Mouse (Mus musculus) forebrain, postnatal 0 days (tissue): ENCODE data around the gene Ubl5. TPM values are rescaled to one million over a fixed set of nuclear protein-coding genes. Genes with fewer than 3 reads are reported as not detected.
A peak's percentile ranks its signal among the peaks of the same experiment; 100 is the strongest.

Experiments used
- ATAC-seq: fragments of 200-750 bp; cut with Nextera tagmentation; 2 replicates; pipeline ENCODE4 v1.8.0; 2017; ENCODE audit warnings: mild to moderate bottlenecking, moderate library complexity
- DNase-seq: peaks from one replicate; pipeline ENCODE4 v3.0.0-alpha.2; 2015
- H3K27ac ChIP-seq: fragments of 300-500 bp; sonication (generic); 2 replicates; pipeline ENCODE4 v1.5.1; 2014; ENCODE audit warnings: low read depth, mild to moderate bottlenecking, antibody characterized with exemption, low read length, moderate library complexity, mixed read lengths
- H3K27me3 ChIP-seq: fragments of 300-500 bp; sonication (generic); 2 replicates; pipeline ENCODE4 v1.6.1; 2014; ENCODE audit warnings: mild to moderate bottlenecking, low read length, mixed read lengths; ENCODE audit not compliant: insufficient read depth
- H3K36me3 ChIP-seq: fragments of 300-500 bp; sonication (generic); 2 replicates; pipeline ENCODE4 v1.6.1; 2014; ENCODE audit warnings: mild to moderate bottlenecking, moderate library complexity; ENCODE audit not compliant: insufficient read depth
- H3K4me1 ChIP-seq: fragments of 300-500 bp; sonication (generic); 2 replicates; pipeline ENCODE4 v1.6.1; 2014; ENCODE audit warnings: antibody characterized with exemption; ENCODE audit not compliant: insufficient read depth
- H3K4me2 ChIP-seq: fragments of 300-500 bp; sonication (generic); 2 replicates; pipeline ENCODE4 v1.6.1; 2014; ENCODE audit warnings: low read depth, mild to moderate bottlenecking, moderate library complexity
- H3K4me3 ChIP-seq: fragments of 300-500 bp; sonication (generic); 2 replicates; pipeline ENCODE4 v1.5.1; 2014; ENCODE audit warnings: low read depth, low read length, mixed read lengths
- H3K9ac ChIP-seq: fragments of 300-500 bp; sonication (generic); 2 replicates; pipeline ENCODE4 v1.6.1; 2014; ENCODE audit warnings: mild to moderate bottlenecking
- H3K9me3 ChIP-seq: fragments of 300-500 bp; sonication (generic); 2 replicates; pipeline ENCODE4 v1.6.1; 2016; ENCODE audit warnings: low read length
- CTCF ChIP-seq: sonication (generic); IDR thresholded peaks from 2 replicates; pipeline ENCODE4 v1.5.1; 2016; ENCODE audit warnings: antibody characterized with exemption, control low read depth, low read depth
- WGBS: fragments of 180-500 bp; shearing (Covaris S2); extraction: QIAGEN DNeasy Blood & Tissue Kit; methylation state at CpG from one replicate; pipeline ENCODE4 v1.1.7; 2014; 5-methylcytosine and 5-hydroxymethylcytosine counted together
- polyA plus RNA-seq: library from polyadenylated mRNA; unstranded; fragments of >200 nt; fragmentation: Nextera tagmentation; extraction: Ambion mirVana; gene quantifications from 2 replicates; pipeline ENCODE4 v1.2.1, GENCODE M21; 2015
- total RNA-seq: library from RNA; depleted of rRNA; stranded (reverse); fragments of >200 nt; gene quantifications from 2 replicates; pipeline ENCODE4 v1.2.3, GENCODE M21; 2014

Ubl5 gene
- total and polyA plus RNA-seq, 2 experiments from 2014 or later = 166 to 533 TPM

GRCm38 (mm10) chr9:20653859-20654258 lies 11.2 kb downstream of the Ubl5 start:
- Histone ChIP-seq H3K27me3 (no peaks in the 10 kb centered on the region), H3K4me2 (no peak overlapping the region), H3K9me3 (no peaks in the 10 kb centered on the region), H3K4me3 (no peak overlapping the region), H3K36me3 (peaks cover 44% of the 10 kb centered on the region), H3K4me1 (peaks cover 15% of the 10 kb centered on the region), H3K9ac (no peak overlapping the region), H3K27ac (no peak overlapping the region)
- no peak; the same call in 1 of the 2 replicates for TF ChIP-seq CTCF
- ATAC-seq = no peak
- no peak for DNase-seq
- 87% methylated on average over 3 of the region's 3 CpGs for WGBS

DNA sequence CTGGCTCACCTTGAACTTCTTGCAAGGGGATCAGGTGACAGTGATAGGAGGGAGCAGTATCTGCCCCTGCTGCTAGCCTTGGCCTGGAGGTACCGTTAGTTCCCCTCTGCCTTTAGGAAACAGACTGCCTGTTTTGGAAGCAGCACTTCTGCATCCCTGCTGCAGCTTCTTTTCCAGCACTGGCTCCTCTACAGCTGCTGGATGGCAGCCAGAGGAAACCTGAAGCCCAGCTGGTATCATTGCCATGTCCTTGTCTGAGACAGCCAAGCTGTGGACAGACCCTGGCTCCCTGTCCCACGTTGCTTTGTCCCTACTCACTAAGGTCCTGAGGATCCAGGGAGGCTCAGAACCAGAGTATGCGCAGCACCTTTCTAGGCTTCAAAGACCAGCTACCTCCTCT lies 14.9 kb downstream of the Ubl5 start:
- Histone ChIP-seq H3K9me3 (no peaks in the 10 kb centered on the region), H3K4me1 (0 out of 2 replicates have a peak, but pooled peaks cover 8% of the 10 kb centered on the region), H3K27me3 (no peaks in the 10 kb centered on the region), H3K4me3 (no peak overlapping the region), H3K27ac (no peak overlapping the region), H3K4me2 (no peak overlapping the region), H3K9ac (no peak overlapping the region), H3K36me3 (peaks cover 63% of the 10 kb centered on the region)
- ATAC-seq = no peak
- 70% methylated on average over 3 of the region's 3 CpGs for WGBS
- TF ChIP-seq CTCF = no peak
- DNase-seq = no peak

DNA sequence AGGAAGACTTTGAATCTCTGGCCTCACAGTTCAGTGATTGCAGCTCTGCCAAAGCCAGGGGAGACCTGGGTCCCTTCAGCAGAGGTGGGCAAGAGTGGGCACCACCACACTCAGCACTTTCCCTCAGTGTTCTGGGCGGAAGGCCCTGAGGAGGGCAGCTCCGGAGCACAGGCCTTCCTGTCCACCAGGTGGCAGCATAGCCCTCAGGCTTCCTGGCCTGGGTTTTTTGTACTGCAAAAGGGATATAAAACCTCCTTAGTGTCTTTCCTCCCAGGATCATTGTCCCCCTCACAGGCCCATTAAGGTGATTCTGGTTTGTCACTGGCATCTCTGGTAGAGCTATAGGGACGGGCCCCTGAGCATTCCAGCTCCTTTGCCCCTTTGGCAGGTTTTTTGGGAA lies 19.6 kb downstream of the Ubl5 start:
- peak; percentile 93 for TF ChIP-seq CTCF
- H3K36me3 ChIP-seq = peaks cover 62% of the 10 kb centered on the region
- DNase-seq (peak; percentile 84), ATAC-seq (peak; percentile 42)
- H3K4me3 ChIP-seq = no peak overlapping the region
- H3K4me2 ChIP-seq = no peak overlapping the region
- H3K27me3 ChIP-seq = no peaks in the 10 kb centered on the region
- H3K9ac ChIP-seq = no peak overlapping the region
- no peaks in the 10 kb centered on the region for H3K9me3 ChIP-seq
- H3K27ac ChIP-seq = no peak overlapping the region
- WGBS = 48% methylated on average over 3 of the region's 3 CpGs
- 0 out of 2 replicates have a peak, but pooled peaks cover 4% of the 10 kb centered on the region for H3K4me1 ChIP-seq

DNA sequence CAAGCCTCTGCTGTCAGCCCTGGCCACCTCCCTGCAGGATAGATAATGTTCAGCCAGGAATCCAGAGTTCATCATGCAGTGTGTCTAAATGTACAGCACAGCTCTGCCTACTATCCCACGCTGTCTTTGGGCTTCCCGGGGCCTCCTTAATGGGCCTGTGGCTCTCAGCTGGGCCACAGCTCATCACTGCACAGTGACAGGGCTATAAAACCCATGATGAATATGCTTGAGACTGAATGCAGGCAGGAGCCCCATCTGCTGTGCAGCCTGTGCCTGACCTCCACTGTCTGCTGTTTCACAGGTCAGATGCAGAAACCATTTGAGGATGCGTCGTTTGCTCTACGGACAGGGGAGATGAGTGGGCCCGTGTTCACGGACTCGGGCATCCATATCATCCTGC lies 20.2 kb downstream of the Ubl5 start:
- Histone ChIP-seq H3K9me3 (no peaks in the 10 kb centered on the region), H3K4me3 (no peak overlapping the region), H3K4me1 (0 out of 2 replicates have a peak, but pooled peaks cover 4% of the 10 kb centered on the region), H3K4me2 (no peak overlapping the region), H3K27me3 (no peaks in the 10 kb centered on the region), H3K27ac (no peak overlapping the region), H3K36me3 (peaks cover 56% of the 10 kb centered on the region), H3K9ac (no peak overlapping the region)
- DNase-seq = no peak
- ATAC-seq = no peak
- 86% methylated on average over 8 of the region's 8 CpGs for WGBS
- TF ChIP-seq CTCF = no peak

- no peaks in the 10 kb centered on the region for H3K9me3 ChIP-seq
- no peak overlapping the region for H3K4me2 ChIP-seq
- H3K4me1 ChIP-seq = 0 out of 2 replicates have a peak, but pooled peaks cover 4% of the 10 kb centered on the region
- DNase-seq (no peak), ATAC-seq (peak; percentile 58)
- no peaks in the 10 kb centered on the region for H3K27me3 ChIP-seq
- H3K4me3 ChIP-seq = no peak overlapping the region
- no peak for TF ChIP-seq CTCF
- H3K9ac ChIP-seq = no peak overlapping the region
- peaks cover 63% of the 10 kb centered on the region for H3K36me3 ChIP-seq
- H3K27ac ChIP-seq = peak overlapping the region; percentile 66
- WGBS = 51% methylated on average over 2 of the region's 2 CpGs
These were observed 21.3 kb downstream of the Ubl5 start for GRCm38 (mm10) chr9:20663956-20664355.

- no peak overlapping the region for H3K9ac ChIP-seq
- DNase-seq = no peak
- H3K36me3 ChIP-seq = peaks cover 60% of the 10 kb centered on the region
- 0 out of 2 replicates have a peak, but pooled peaks cover 4% of the 10 kb centered on the region for H3K4me1 ChIP-seq
- TF ChIP-seq CTCF = peak; percentile 8; the same call in 1 of the 2 replicates
- ATAC-seq = peak; percentile 2
- WGBS = 36% methylated on average over 2 of the region's 2 CpGs
- no peak overlapping the region for H3K4me2 ChIP-seq
- H3K27me3 ChIP-seq = no peaks in the 10 kb centered on the region
- H3K27ac ChIP-seq = peak overlapping the region; percentile 66
- no peak overlapping the region for H3K4me3 ChIP-seq
- no peaks in the 10 kb centered on the region for H3K9me3 ChIP-seq
These were observed 21.7 kb downstream of the Ubl5 start for GRCm38 (mm10) chr9:20664366-20664765.

- DNase-seq = no peak
- TF ChIP-seq CTCF = no peak
- peaks cover 58% of the 10 kb centered on the region for H3K36me3 ChIP-seq
These were observed 22.4 kb downstream of the Ubl5 start for GRCm38 (mm10) chr9:20664982-20665637.

More at GRCm38 (mm10) chr9:20664982-20665637, 22.4 kb downstream of the Ubl5 start:
- no peak for ATAC-seq
- no peak overlapping the region for H3K4me2 ChIP-seq
- no peak overlapping the region for H3K9ac ChIP-seq
- H3K4me3 ChIP-seq = no peak overlapping the region
- peak overlapping the region; percentile 66; the same call in 1 of the 2 replicates for H3K27ac ChIP-seq
- H3K27me3 ChIP-seq = no peaks in the 10 kb centered on the region
- WGBS = 63% methylated on average over 5 of the region's 5 CpGs
- H3K9me3 ChIP-seq = no peaks in the 10 kb centered on the region
- 0 out of 2 replicates have a peak, but pooled peaks cover 4% of the 10 kb centered on the region for H3K4me1 ChIP-seq
